Mouse (Mus musculus): ENCODE results near the gene Thnsl2. TPM values are rescaled to one million over a fixed set of nuclear protein-coding genes. Genes with fewer than 3 reads are reported as not detected.

The Thnsl2 gene
- polyA plus RNA-seq, 1 experiment from 2014 or later, result 4.4 TPM

GRCm38 (mm10) chr6:71089735-71090134 is 54.5 kb downstream of the Thnsl2 start:
- H3K4me3 ChIP-seq (ENCODE audit: low read depth, low read length), result no peak overlapping the region
- no peak for ATAC-seq (replicated peaks; ENCODE audit: low FRiP score)
- no peak overlapping the region for H3K9ac ChIP-seq (ENCODE audit: low read length)
- no peaks in the 10 kb centered on the region for H3K9me3 ChIP-seq (ENCODE audit: control insufficient read depth, low read length)
- no peak overlapping the region for H3K4me2 ChIP-seq (ENCODE audit: low read depth, low read length, severe bottlenecking)
- no peak overlapping the region for H3K27ac ChIP-seq (ENCODE audit: low read depth, low read length)
- WGBS, result 84% methylated on average over 4 of the region's 4 CpGs
- H3K4me1 ChIP-seq (replicated peaks; ENCODE audit: control insufficient read depth, insufficient read depth, low read length), result no peaks in the 10 kb centered on the region
- H3K27me3 ChIP-seq (ENCODE audit: control insufficient read depth, insufficient read depth, low read length), result no peaks in the 10 kb centered on the region
- no peaks in the 10 kb centered on the region for H3K36me3 ChIP-seq (ENCODE audit: control insufficient read depth, insufficient read depth, low read length)
- DNase-seq (ENCODE audit: low spot score), result no peak

GRCm38 (mm10) chr6:71088992-71089391 is 55.2 kb downstream of the Thnsl2 start:
- H3K4me1 ChIP-seq (replicated peaks; ENCODE audit: control insufficient read depth, insufficient read depth, low read length), result no peaks in the 10 kb centered on the region
- H3K9ac ChIP-seq (ENCODE audit: low read length), result no peak overlapping the region
- H3K9me3 ChIP-seq (ENCODE audit: control insufficient read depth, low read length), result no peaks in the 10 kb centered on the region
- ATAC-seq (replicated peaks; ENCODE audit: low FRiP score), result no peak
- no peaks in the 10 kb centered on the region for H3K36me3 ChIP-seq (ENCODE audit: control insufficient read depth, insufficient read depth, low read length)
- H3K4me2 ChIP-seq (ENCODE audit: low read depth, low read length, severe bottlenecking), result no peak overlapping the region
- DNase-seq (ENCODE audit: low spot score), result no peak
- no peaks in the 10 kb centered on the region for H3K27me3 ChIP-seq (ENCODE audit: control insufficient read depth, insufficient read depth, low read length)
- no peak overlapping the region for H3K27ac ChIP-seq (ENCODE audit: low read depth, low read length)
- no peak overlapping the region for H3K4me3 ChIP-seq (ENCODE audit: low read depth, low read length)
- WGBS, result 88% methylated on average over 4 of the region's 4 CpGs

GRCm38 (mm10) chr6:71083441-71083840 is 60.8 kb downstream of the Thnsl2 start:
- ATAC-seq (replicated peaks; ENCODE audit: low FRiP score), result no peak
- H3K36me3 ChIP-seq (ENCODE audit: control insufficient read depth, insufficient read depth, low read length), result no peaks in the 10 kb centered on the region
- H3K9me3 ChIP-seq (ENCODE audit: control insufficient read depth, low read length), result no peaks in the 10 kb centered on the region
- no peak overlapping the region for H3K4me2 ChIP-seq (ENCODE audit: low read depth, low read length, severe bottlenecking)
- DNase-seq (ENCODE audit: low spot score), result no peak
- no peaks in the 10 kb centered on the region for H3K27me3 ChIP-seq (ENCODE audit: control insufficient read depth, insufficient read depth, low read length)
- no peak overlapping the region for H3K4me3 ChIP-seq (ENCODE audit: low read depth, low read length)
- 88% methylated on average over 7 of the region's 7 CpGs for WGBS
- H3K9ac ChIP-seq (ENCODE audit: low read length), result no peak overlapping the region
- no peak overlapping the region for H3K27ac ChIP-seq (ENCODE audit: low read depth, low read length)
- H3K4me1 ChIP-seq (replicated peaks; ENCODE audit: control insufficient read depth, insufficient read depth, low read length), result no peaks in the 10 kb centered on the region

GRCm38 (mm10) chr6:71082084-71082483 is 62.2 kb downstream of the Thnsl2 start:
- Histone ChIP-seq H3K27ac (ENCODE audit: low read depth, low read length) (no peak overlapping the region), H3K4me2 (ENCODE audit: low read depth, low read length, severe bottlenecking) (no peak overlapping the region), H3K27me3 (ENCODE audit: control insufficient read depth, insufficient read depth, low read length) (no peaks in the 10 kb centered on the region), H3K9me3 (ENCODE audit: control insufficient read depth, low read length) (no peaks in the 10 kb centered on the region), H3K4me1 (replicated peaks; ENCODE audit: control insufficient read depth, insufficient read depth, low read length) (no peaks in the 10 kb centered on the region), H3K9ac (ENCODE audit: low read length) (no peak overlapping the region), H3K4me3 (ENCODE audit: low read depth, low read length) (no peak overlapping the region), H3K36me3 (ENCODE audit: control insufficient read depth, insufficient read depth, low read length) (no peaks in the 10 kb centered on the region)
- ATAC-seq (replicated peaks; ENCODE audit: low FRiP score), result no peak
- no peak for DNase-seq (ENCODE audit: low spot score)
- WGBS, result 80% methylated on average over 11 of the region's 11 CpGs

GRCm38 (mm10) chr6:71081230-71081629 is 63.0 kb downstream of the Thnsl2 start:
- no peak for DNase-seq (ENCODE audit: low spot score)
- H3K27me3 ChIP-seq (ENCODE audit: control insufficient read depth, insufficient read depth, low read length), result no peaks in the 10 kb centered on the region
- no peak for ATAC-seq (replicated peaks; ENCODE audit: low FRiP score)
- no peak overlapping the region for H3K4me2 ChIP-seq (ENCODE audit: low read depth, low read length, severe bottlenecking)
- H3K36me3 ChIP-seq (ENCODE audit: control insufficient read depth, insufficient read depth, low read length), result no peaks in the 10 kb centered on the region
- H3K9me3 ChIP-seq (ENCODE audit: control insufficient read depth, low read length), result no peaks in the 10 kb centered on the region
- H3K9ac ChIP-seq (ENCODE audit: low read length), result no peak overlapping the region
- H3K27ac ChIP-seq (ENCODE audit: low read depth, low read length), result no peak overlapping the region
- H3K4me1 ChIP-seq (replicated peaks; ENCODE audit: control insufficient read depth, insufficient read depth, low read length), result no peaks in the 10 kb centered on the region
- H3K4me3 ChIP-seq (ENCODE audit: low read depth, low read length), result no peak overlapping the region
- 84% methylated on average over 6 of the region's 6 CpGs for WGBS

Other genes with a start within 250 kb of the Thnsl2 start
- gene Tex37, start 225.5 kb downstream of the Thnsl2 start, polyA plus RNA-seq (2014; fragmentation: Nextera tagmentation; extraction: Ambion mirVana), result not detected in 2 replicates
- not detected in 2 replicates for gene Foxi3, start 187.9 kb downstream of the Thnsl2 start, polyA plus RNA-seq (2014; fragmentation: Nextera tagmentation; extraction: Ambion mirVana)
- gene Fabp1, start 55.4 kb upstream of the Thnsl2 start, polyA plus RNA-seq (2014; fragmentation: Nextera tagmentation; extraction: Ambion mirVana), result not detected in 2 replicates
- 31.1 and 37.1 TPM in 2 replicates for gene Krcc1, start 127.2 kb upstream of the Thnsl2 start, polyA plus RNA-seq (2014; fragmentation: Nextera tagmentation; extraction: Ambion mirVana)
- 0.17 and 0.51 TPM in 2 replicates for gene Smyd1, start 177.8 kb upstream of the Thnsl2 start, polyA plus RNA-seq (2014; fragmentation: Nextera tagmentation; extraction: Ambion mirVana)
- not detected in 2 replicates for gene Cd8b1, start 178.3 kb upstream of the Thnsl2 start, polyA plus RNA-seq (2014; fragmentation: Nextera tagmentation; extraction: Ambion mirVana)
- not detected in 2 replicates for gene Cd8a, start 229.0 kb upstream of the Thnsl2 start, polyA plus RNA-seq (2014; fragmentation: Nextera tagmentation; extraction: Ambion mirVana)